Mouse (Mus musculus): ENCODE measurements around the gene Xpo6.

DNA sequence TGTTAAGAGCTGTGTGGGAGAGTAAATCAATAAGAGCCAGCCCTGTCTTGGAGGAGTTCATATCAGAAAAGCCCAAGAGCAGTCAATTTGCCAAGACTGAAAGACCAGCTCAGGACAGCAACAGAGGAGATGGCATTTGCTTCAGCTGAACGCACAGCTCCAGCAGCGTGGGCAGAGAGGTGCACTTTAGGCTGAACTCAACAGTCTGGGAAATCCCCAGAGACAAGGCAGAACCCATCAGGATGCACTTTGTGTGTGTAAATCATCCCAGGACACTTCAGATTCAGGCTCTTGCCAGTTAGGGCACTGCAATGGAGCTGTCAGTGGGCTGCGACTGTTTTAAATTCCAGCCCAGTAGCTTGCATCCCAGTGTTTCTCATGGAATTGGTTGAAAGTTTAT, 22.5 kb upstream of the Xpo6 start:
- no peak for TF ChIP-seq EP300 (IDR thresholded peaks at IDR 0.05)
- TF ChIP-seq CTCF (IDR thresholded peaks at IDR 0.05) = no peak

Measured in lung, postnatal 0 days (tissue).